Mouse (Mus musculus): ENCODE measurements around the gene Smad6. TPM values are rescaled to one million over a fixed set of nuclear protein-coding genes. Genes with fewer than 3 reads are reported as not detected.

Smad6 gene
- polyA plus RNA-seq, 1 experiment from 2014 or later, result 1.6 TPM

- Histone ChIP-seq H3K27me3 (replicated peaks; ENCODE audit: control insufficient read depth, insufficient read depth, low read length) (no peaks in the 10 kb centered on the region; the same call in 1 of the 2 replicates), H3K9ac (ENCODE audit: low read depth, low read length) (no peak overlapping the region), H3K9me3 (ENCODE audit: control insufficient read depth, low read length) (no peaks in the 10 kb centered on the region), H3K36me3 (ENCODE audit: control insufficient read depth, insufficient read depth, low read length) (no peaks in the 10 kb centered on the region), H3K4me2 (ENCODE audit: low read length) (no peak overlapping the region), H3K4me1 (ENCODE audit: control insufficient read depth, insufficient read depth, low read depth, low read length) (peaks cover 24% of the 10 kb centered on the region), H3K27ac (ENCODE audit: low read depth, low read length) (no peak overlapping the region), H3K4me3 (ENCODE audit: low read length) (no peak overlapping the region)
- ATAC-seq, result no peak
- 10% methylated on average over 3 of the region's 3 CpGs for WGBS
Observed at GRCm38 (mm10) chr9:64025565-64025964, 3.7 kb upstream of the Smad6 start.

- H3K4me1 ChIP-seq (ENCODE audit: control insufficient read depth, insufficient read depth, low read depth, low read length), result peaks cover 29% of the 10 kb centered on the region
- no peak overlapping the region for H3K9ac ChIP-seq (ENCODE audit: low read depth, low read length)
- no peaks in the 10 kb centered on the region for H3K9me3 ChIP-seq (ENCODE audit: control insufficient read depth, low read length)
- no peaks in the 10 kb centered on the region for H3K36me3 ChIP-seq (ENCODE audit: control insufficient read depth, insufficient read depth, low read length)
- H3K27ac ChIP-seq (ENCODE audit: low read depth, low read length), result no peak overlapping the region
- 39% methylated on average over 2 of the region's 2 CpGs for WGBS
- no peak overlapping the region for H3K4me3 ChIP-seq (ENCODE audit: low read length)
- H3K27me3 ChIP-seq (replicated peaks; ENCODE audit: control insufficient read depth, insufficient read depth, low read length), result no peaks in the 10 kb centered on the region; the same call in 1 of the 2 replicates
- no peak for ATAC-seq
- no peak overlapping the region for H3K4me2 ChIP-seq (ENCODE audit: low read length)
Observed at GRCm38 (mm10) chr9:64024976-64025375, 3.1 kb upstream of the Smad6 start.

DNA sequence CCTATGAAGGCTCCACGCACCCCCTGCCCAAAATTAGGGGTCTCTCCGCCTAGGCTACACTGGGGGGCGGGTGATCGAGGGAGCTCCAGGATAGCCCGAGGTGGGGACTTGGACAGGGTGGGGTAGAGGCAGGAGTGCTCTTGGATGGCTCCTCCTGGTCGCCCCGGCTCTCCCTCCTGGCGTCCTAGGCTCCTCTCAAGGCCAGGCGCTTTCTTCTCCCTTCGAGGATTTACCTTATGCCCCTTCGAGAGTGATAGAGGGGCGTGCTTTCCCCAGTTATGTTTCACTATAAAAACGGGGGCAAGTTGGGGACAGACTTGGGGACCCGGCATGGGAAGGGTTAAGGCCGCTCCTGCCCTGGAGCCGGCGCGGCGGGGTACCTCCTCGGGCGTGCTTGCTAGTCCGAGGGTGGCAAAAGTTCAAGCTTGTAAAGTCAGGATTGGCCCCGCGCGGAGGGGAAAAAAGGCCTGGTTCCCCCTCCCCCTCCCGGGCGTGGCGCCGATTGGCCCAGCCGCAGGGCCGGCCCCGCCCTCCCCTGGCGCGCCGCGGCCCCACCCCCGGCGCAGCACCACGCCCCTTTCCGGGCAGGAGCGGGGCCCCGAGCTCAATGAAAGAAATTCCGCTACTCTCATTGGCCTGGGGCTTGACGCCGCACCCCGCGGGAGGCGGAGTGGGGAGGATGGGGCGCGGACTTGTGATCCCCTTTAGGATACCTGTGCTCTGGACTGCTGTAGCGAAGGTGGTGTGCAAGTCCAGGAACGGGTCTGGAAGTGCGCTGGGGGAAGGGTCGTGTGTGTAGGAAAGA is 905 bp upstream of the Smad6 start:
- H3K4me1 ChIP-seq (ENCODE audit: control insufficient read depth, insufficient read depth, low read depth, low read length), result peaks cover 33% of the 10 kb centered on the region
- peak overlapping the region; percentile 73 for H3K27ac ChIP-seq (ENCODE audit: low read depth, low read length)

DNA sequence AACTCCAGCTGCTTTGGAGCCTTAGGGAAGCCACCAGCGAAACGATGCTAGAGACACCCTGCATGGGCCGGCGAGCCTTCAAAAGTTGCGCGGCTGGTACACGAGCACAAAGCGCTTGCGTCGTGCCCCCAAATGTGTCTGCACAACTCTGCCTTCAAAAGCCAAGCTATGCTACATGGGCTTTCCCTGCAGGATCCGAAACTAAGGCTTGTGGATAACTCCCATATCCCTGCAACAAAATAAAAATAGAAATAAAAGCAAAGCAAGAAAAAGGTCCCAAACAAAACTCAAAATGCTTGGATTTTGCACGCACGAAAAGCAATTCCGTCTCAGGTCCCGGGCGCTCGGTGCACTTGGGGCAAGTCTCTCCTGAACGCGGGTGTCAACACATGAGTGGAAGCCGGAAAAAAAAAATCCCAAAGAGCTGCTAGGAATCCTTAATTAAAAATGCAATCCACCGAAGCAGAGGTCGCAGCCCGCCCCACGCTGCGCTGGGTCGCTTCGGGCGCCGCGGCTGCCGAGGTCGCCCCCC is 474 bp downstream of the Smad6 start:
- Histone ChIP-seq H3K4me2 (ENCODE audit: low read length) (peak overlapping the region; percentile 91), H3K9me3 (ENCODE audit: control insufficient read depth, low read length) (no peaks in the 10 kb centered on the region), H3K4me3 (ENCODE audit: low read length) (peak overlapping the region; percentile 49), H3K4me1 (ENCODE audit: control insufficient read depth, insufficient read depth, low read depth, low read length) (peaks cover 44% of the 10 kb centered on the region), H3K27me3 (replicated peaks; ENCODE audit: control insufficient read depth, insufficient read depth, low read length) (peaks cover 9% of the 10 kb centered on the region), H3K27ac (ENCODE audit: low read depth, low read length) (peak overlapping the region; percentile 64), H3K36me3 (ENCODE audit: control insufficient read depth, insufficient read depth, low read length) (no peaks in the 10 kb centered on the region), H3K9ac (ENCODE audit: low read depth, low read length) (peak overlapping the region; percentile 62)
- under 1% methylated on average over 27 of the region's 32 CpGs for WGBS
- ATAC-seq, result no peak

More for the DNA sequence above, 905 bp upstream of the Smad6 start:
- peak overlapping the region; percentile 49 for H3K4me3 ChIP-seq (ENCODE audit: low read length)
- H3K9ac ChIP-seq (ENCODE audit: low read depth, low read length), result peak overlapping the region; percentile 49
- under 1% methylated on average over 42 of the region's 54 CpGs for WGBS
- no peaks in the 10 kb centered on the region for H3K9me3 ChIP-seq (ENCODE audit: control insufficient read depth, low read length)
- no peaks in the 10 kb centered on the region for H3K36me3 ChIP-seq (ENCODE audit: control insufficient read depth, insufficient read depth, low read length)
- peak; percentile 74 for ATAC-seq
- H3K4me2 ChIP-seq (ENCODE audit: low read length), result peak overlapping the region; percentile 91
- H3K27me3 ChIP-seq (replicated peaks; ENCODE audit: control insufficient read depth, insufficient read depth, low read length), result peaks cover 9% of the 10 kb centered on the region

- under 1% methylated on average over 75 of the region's 89 CpGs for WGBS
- H3K4me1 ChIP-seq (ENCODE audit: control insufficient read depth, insufficient read depth, low read depth, low read length), result peaks cover 44% of the 10 kb centered on the region
- ATAC-seq, result no peak
- peak overlapping the region; percentile 64; the same call in 1 of the 2 replicates for H3K27ac ChIP-seq (ENCODE audit: low read depth, low read length)
- peak overlapping the region; percentile 62 for H3K9ac ChIP-seq (ENCODE audit: low read depth, low read length)
- H3K4me2 ChIP-seq (ENCODE audit: low read length), result peak overlapping the region; percentile 91
- no peaks in the 10 kb centered on the region for H3K36me3 ChIP-seq (ENCODE audit: control insufficient read depth, insufficient read depth, low read length)
- H3K27me3 ChIP-seq (replicated peaks; ENCODE audit: control insufficient read depth, insufficient read depth, low read length), result peaks cover 9% of the 10 kb centered on the region
- H3K4me3 ChIP-seq (ENCODE audit: low read length), result peak overlapping the region; percentile 49
- no peaks in the 10 kb centered on the region for H3K9me3 ChIP-seq (ENCODE audit: control insufficient read depth, low read length)
Observed at GRCm38 (mm10) chr9:64020606-64021318, 1.1 kb downstream of the Smad6 start.

DNA sequence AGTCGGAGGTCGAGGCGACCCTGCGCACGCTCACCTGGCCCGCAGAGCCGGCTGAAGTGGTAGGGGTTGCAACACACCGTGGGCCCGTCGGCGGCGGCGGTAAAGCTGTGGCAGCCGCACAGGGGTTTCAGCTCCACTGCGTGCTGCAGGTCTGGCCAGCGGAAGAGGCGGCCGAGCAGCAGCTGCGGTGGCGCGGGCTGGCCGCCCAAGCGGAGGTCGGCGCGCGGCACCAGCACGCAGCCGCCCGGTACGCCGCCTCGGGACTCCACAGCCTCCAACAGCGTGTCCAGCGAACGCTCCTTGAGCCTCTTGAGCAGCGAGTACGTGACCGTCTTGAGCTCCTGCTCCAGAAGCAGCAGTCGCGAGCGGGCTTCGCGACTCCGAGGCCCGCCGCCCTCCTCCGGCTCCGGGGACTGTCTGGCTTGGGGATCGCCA is 1.7 kb downstream of the Smad6 start:
- Histone ChIP-seq H3K4me2 (ENCODE audit: low read length) (peak overlapping the region; percentile 91), H3K36me3 (ENCODE audit: control insufficient read depth, insufficient read depth, low read length) (no peaks in the 10 kb centered on the region), H3K4me1 (ENCODE audit: control insufficient read depth, insufficient read depth, low read depth, low read length) (peaks cover 44% of the 10 kb centered on the region), H3K9ac (ENCODE audit: low read depth, low read length) (peak overlapping the region; percentile 62), H3K4me3 (ENCODE audit: low read length) (peak overlapping the region; percentile 49), H3K27ac (ENCODE audit: low read depth, low read length) (no peak overlapping the region; the same call in 1 of the 2 replicates), H3K27me3 (replicated peaks; ENCODE audit: control insufficient read depth, insufficient read depth, low read length) (peaks cover 9% of the 10 kb centered on the region), H3K9me3 (ENCODE audit: control insufficient read depth, low read length) (no peaks in the 10 kb centered on the region)
- ATAC-seq, result no peak
- under 1% methylated on average over 38 of the region's 50 CpGs for WGBS

GRCm38 (mm10) chr9:64019036-64019886 is 2.6 kb downstream of the Smad6 start:
- Histone ChIP-seq H3K4me3 (ENCODE audit: low read length) (peak overlapping the region; percentile 49), H3K27ac (ENCODE audit: low read depth, low read length) (no peak overlapping the region), H3K4me1 (ENCODE audit: control insufficient read depth, insufficient read depth, low read depth, low read length) (peaks cover 44% of the 10 kb centered on the region), H3K36me3 (ENCODE audit: control insufficient read depth, insufficient read depth, low read length) (no peaks in the 10 kb centered on the region), H3K27me3 (replicated peaks; ENCODE audit: control insufficient read depth, insufficient read depth, low read length) (peaks cover 9% of the 10 kb centered on the region), H3K4me2 (ENCODE audit: low read length) (peak overlapping the region; percentile 91), H3K9me3 (ENCODE audit: control insufficient read depth, low read length) (no peaks in the 10 kb centered on the region), H3K9ac (ENCODE audit: low read depth, low read length) (0 out of 2 replicates have a peak overlapping the region, but pooled peaks have one; percentile 19)
- 18% methylated on average over 10 of the region's 10 CpGs for WGBS
- ATAC-seq, result no peak

- H3K4me2 ChIP-seq (ENCODE audit: low read length), result peak overlapping the region; percentile 91
- H3K36me3 ChIP-seq (ENCODE audit: control insufficient read depth, insufficient read depth, low read length), result no peaks in the 10 kb centered on the region
- peaks cover 9% of the 10 kb centered on the region for H3K27me3 ChIP-seq (replicated peaks; ENCODE audit: control insufficient read depth, insufficient read depth, low read length)
- 4% methylated on average over 23 of the region's 23 CpGs for WGBS
- no peak overlapping the region for H3K27ac ChIP-seq (ENCODE audit: low read depth, low read length)
- ATAC-seq, result no peak
- H3K4me1 ChIP-seq (ENCODE audit: control insufficient read depth, insufficient read depth, low read depth, low read length), result peaks cover 44% of the 10 kb centered on the region
- peak overlapping the region; percentile 9 for H3K4me3 ChIP-seq (ENCODE audit: low read length)
- no peak overlapping the region; the same call in 1 of the 2 replicates for H3K9ac ChIP-seq (ENCODE audit: low read depth, low read length)
- no peaks in the 10 kb centered on the region for H3K9me3 ChIP-seq (ENCODE audit: control insufficient read depth, low read length)
Observed at GRCm38 (mm10) chr9:64017861-64018793, 3.7 kb downstream of the Smad6 start.
